Mouse (Mus musculus) adrenal gland (tissue): Measurements from ENCODE around the gene H2-Q6.
"Not testable (repeated sequence)": the region's sequence is repeated elsewhere in the genome, so short reads cannot be mapped to it uniquely, and the experiment has no call there.

ENCODE experiments used
- intact Hi-C: fragments of 180-260 bp; cut with DNase I; formaldehyde crosslinking; loops from one replicate; pipeline ENCODE4 v1.15.1; 2025

H2-Q6 gene

DNA sequence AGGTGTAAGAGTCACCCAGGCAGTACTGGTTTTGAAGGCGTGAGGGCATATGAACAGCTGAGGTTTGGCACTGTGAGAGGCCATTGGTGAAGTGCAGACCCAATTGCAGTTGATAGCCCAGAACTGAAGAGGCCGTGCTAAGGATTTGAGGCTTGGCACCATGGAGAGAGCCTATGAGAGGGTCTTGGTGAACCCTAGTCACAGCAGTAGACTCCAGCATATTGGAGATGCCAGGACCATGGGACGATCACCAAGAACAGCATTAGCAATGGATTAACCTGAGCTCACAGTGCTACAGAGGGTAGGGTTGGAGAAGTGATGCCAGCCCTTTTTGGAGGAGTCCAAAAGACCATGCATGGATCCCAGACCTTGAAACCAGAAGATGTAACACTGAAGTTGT is 7.5 kb downstream of the H2-Q6 start:
- intact Hi-C loops: not testable (repeated sequence)

DNA sequence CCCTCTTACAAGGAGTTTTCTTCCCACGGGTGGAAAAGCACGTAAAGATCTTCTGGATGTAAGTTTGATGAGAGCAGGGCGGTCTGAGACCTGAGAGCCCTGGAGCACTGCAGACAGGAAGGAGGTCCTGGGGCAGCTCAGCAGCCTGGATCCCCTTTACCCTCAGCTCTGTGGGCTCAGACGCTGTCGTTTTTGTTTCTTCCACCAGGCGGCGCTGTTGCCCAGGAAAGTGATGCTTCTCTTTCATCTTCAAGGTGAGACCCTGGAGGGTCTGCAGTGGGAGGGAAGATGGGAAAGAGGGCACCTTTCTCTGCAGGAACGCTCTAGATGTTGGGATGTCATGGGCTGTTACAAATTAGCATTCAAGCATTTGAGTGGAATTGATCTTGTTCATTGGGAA is 10.2 kb downstream of the H2-Q6 start:
- intact Hi-C loops: not testable (repeated sequence)

DNA sequence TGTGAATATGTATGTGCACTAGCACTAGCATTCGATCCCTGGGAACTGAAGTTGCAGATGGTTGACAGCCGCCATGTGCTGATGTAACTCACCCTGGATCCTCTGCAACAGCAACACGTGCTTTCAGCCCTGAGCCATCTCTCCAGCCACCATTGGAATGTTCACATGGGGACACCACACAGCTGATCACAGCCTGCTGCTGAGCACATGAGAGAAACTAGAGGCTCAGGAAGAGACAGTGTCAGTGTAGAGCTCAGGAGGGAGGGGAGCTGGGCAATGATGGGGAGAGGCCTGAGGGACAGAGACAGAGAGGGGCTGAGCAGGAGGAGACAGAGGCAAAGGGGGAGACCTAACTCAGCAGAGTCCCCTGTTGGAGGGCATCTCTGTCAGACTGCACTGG is 10.9 kb downstream of the H2-Q6 start:
- intact Hi-C loops: not testable (repeated sequence)

DNA sequence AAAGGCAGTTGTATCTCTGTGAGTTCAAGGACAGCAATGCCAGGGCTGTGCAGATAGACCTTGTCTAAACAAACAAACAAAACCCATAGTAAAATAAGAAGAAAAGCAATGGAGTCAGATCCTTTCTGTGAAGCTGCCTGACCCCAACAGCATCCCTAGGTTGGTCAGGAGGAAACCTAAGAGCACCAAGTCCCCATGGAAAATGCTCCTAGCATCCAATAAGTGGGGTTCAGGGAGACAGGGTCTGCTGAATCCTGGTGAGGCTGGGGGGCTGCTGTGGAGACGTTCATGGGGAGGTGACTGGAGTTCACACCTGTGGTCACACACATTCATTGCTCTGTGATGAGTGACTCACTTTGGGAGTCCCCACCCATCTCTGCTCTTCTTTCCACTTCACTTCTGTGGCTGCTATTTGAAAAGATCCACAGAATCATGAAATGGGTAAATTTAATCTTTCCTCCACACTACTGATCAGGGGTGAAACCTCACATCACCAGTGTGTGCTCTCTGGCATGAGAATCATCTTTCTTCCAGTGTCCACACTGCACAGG is 12.8 kb downstream of the H2-Q6 start:
- intact Hi-C loops: not testable (repeated sequence)

DNA sequence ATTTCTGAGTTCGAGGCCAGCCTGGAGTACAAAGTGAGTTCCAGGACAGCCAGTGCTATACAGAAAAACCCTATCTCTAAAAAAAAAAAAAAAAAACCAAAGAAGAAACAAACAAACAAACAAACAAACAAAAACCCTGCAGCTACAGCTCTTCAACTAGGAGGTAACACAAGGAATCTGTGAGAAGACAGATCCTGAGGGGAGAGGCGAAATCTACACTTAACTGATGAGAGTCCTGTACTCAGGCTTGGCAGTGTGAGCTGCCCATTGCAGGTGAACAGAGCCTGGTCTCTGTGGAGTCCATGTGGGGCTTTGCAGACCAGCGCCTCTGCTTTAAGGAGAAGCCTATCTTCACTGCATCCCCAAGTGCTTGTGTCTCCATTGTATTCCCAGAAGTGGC is 13.7 kb downstream of the H2-Q6 start:
- intact Hi-C loops: not testable (repeated sequence)

DNA sequence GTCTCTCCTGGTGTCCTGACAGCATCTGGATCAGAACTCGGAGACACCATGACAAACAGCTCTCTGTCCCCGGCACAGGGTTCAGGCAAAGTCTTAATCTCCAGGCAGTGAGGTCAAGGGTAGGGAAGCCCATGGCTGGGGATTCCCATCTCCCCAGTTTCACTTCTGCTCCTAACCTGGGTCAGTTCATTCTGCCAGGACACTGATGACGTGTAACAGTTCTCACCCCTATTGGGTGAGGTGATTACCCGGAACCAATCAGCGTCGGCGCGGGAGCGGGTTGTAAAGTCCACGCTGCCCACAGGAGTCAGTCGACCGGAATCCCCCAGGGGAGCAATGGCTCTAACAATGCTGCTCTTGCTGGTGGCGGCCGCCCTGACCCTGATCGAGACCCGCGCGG is 14.2 kb downstream of the H2-Q6 start, which contains the start of gene H2-Q7:
Gene H2-Q7 (plus strand): TSS at position 271 of the 400 bp plus-strand sequence.
- intact Hi-C loops: not testable (repeated sequence)

DNA sequence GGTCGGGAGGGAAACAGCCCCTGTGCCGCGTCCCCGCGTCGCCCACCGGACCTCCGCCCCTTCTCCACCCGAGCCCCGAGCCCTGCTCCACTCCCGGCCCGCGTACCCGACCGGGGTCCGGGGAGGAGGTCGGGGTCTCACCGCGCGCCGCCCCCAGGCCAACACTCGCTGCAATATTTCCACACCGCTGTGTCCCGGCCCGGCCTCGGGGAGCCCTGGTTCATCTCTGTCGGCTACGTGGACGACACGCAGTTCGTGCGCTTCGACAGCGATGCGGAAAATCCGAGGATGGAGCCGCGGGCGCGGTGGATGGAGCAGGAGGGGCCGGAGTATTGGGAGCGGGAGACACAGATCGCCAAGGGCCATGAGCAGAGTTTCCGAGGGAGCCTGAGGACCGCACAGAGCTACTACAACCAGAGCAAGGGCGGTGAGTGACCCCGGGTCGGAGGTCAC is 14.7 kb downstream of the H2-Q6 start:
- intact Hi-C loops: not testable (repeated sequence)

DNA sequence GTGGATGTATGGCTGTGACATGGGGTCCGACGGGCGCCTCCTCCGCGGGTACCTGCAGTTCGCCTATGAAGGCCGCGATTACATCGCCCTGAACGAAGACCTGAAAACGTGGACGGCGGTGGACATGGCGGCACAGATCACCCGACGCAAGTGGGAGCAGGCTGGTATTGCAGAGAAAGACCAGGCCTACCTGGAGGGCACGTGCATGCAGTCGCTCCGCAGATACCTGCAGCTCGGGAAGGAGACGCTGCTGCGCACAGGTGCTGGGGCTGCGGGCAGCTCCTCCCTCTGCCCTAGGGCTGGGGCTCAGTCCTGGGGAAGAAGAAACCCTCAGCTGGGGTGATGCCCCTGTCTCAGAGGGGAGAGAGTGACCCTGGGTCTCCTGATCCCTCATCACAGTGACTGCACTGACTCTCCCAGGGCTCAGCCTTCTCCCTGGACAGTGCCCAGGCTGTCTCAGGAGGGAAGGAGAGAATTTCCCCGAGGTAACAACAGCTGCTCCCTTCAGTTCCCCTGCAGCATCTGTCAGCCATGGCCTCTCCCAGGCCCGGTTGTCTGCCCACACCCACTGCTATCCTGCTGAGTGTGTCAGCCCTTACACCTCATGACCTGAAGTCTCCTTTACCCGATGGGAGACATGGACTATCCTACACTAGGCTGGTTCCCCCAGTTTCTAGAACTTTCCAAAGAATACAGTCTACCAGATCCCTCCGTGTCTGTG is 15.4 kb downstream of the H2-Q6 start:
- intact Hi-C loops: not testable (repeated sequence)

DNA sequence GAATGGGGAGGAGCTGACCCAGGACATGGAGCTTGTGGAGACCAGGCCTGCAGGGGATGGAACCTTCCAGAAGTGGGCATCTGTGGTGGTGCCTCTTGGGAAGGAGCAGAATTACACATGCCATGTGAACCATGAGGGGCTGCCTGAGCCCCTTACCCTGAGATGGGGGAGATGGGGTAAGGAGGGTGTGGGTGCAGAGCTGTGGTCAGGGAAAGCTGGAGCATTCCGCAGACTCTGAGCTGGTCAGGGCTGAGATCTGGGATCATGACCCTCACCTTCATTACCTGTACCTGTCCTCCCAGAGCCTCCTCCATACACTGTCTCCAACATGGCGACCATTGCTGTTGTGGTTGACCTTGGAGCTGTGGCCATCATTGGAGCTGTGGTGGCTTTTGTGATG is 17.7 kb downstream of the H2-Q6 start:
- intact Hi-C loops: not testable (repeated sequence)

DNA sequence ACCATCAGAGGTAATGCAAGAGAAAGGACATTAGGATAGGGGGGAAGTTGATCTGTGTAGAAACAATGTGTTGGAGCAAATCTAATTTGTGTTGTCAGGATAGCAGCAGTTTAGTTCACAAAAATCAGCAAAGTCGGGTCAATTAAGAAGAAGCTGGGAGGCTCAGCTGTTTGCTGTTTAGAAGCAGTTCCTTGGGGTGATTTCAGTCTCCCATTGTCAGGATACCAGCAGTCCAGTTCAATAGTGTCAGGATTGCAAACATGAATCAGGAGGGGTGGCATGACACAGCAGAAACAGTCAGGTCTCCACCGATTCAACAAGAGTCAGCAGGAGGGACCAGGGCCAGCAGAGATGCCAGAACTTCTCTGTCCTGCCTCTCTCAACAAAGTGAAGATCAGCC is 19.9 kb downstream of the H2-Q6 start:
- intact Hi-C loops: not testable (repeated sequence)

DNA sequence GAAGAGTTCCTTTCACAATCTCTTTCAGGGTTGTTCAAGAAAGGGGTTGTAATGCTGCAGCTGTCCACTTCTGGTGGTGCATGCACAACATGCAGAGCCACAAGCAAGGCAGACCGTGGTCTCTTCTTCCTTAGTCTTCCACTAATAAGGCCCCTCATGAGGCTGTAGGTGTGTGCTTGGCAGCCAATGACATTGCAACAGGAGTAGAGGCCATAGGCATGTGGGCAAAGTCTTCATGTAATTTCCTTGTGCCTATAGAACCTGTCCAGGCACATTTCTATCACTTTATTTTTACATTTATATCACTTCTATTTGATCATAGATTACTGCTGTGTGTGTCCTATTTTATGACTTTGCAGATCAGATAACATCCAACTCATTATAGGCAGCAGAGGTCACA is 33.6 kb downstream of the H2-Q6 start:
- intact Hi-C loops: not testable (repeated sequence)

DNA sequence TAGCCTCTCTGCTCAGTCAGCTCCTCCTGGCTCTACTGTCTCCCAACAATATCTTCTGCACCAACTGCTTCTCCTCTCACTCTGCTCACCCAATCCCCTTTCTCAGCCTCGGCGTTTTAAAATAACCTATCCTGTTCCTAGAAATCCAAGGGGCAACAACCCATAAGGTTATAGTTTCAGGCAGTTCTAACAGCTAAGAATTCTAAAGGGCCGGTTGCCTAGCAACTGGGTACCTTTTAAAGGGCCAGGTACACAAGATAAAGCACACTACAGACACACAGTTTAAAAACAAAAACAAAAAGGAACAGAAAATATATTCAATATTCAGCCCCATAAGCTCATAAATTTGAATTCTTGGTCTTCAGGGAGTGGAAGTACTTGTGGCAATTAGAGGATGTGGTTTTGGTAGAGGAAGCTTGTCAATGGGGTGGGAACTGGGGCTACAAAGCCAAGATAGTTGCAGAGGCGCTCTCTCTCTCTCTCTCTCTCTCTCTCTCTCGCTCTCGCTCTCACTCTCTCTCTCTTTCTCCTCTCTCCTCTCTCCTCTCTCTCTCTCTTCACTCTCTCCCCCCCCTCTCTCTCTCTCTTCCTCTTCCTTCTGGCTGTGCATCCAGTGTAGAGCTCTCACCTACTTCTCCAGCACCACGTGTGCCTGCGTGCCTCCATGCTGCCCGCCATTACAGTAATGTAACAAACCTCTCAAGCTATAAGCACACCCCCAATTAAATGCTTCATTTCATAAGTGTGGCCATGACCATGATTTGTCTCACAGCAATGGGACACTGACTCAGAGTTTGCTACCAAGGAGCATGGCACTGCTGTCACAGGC is 36.1 kb downstream of the H2-Q6 start:
- intact Hi-C loops: not testable (repeated sequence)

DNA sequence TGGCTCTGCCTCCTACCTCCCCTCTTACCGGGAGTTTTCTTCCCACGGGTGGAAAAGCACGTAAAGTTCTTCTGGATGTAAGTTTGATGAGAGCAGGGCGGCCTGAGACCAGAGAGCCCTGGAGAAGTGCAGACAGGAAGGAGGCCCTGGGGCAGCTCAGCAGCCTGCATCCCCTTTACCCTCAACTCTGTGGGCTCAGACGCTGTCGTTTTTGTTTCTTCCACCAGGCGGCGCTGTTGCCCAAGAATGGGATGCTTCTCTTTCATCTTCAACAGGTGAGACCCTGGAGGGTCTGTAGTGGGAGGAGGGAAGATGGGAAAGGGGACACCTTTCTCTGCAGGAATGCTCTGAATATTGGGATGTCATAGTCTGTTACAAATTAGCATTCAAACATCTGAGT is 41.0 kb downstream of the H2-Q6 start:
- intact Hi-C loops: not testable (repeated sequence)

DNA sequence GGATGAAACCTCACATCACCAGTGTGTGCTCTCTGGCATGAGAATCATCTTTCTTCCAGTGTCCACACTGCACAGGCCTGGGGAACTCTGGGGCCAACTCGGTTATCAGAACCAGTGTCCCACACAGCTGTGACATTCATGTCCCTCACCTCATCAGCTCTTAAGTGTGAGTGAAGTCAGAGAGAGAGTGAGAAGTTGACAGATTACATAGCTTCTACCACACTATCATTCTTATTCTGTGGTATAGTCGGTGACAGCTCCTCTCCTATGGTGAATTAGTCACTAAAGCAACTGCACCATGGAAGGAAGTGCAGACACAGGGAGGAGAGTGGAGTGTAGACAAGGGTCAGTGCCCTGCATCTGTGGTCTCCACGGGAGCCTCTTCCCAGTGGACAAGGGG is 44.3 kb downstream of the H2-Q6 start:
- intact Hi-C loops: not testable (repeated sequence)

DNA sequence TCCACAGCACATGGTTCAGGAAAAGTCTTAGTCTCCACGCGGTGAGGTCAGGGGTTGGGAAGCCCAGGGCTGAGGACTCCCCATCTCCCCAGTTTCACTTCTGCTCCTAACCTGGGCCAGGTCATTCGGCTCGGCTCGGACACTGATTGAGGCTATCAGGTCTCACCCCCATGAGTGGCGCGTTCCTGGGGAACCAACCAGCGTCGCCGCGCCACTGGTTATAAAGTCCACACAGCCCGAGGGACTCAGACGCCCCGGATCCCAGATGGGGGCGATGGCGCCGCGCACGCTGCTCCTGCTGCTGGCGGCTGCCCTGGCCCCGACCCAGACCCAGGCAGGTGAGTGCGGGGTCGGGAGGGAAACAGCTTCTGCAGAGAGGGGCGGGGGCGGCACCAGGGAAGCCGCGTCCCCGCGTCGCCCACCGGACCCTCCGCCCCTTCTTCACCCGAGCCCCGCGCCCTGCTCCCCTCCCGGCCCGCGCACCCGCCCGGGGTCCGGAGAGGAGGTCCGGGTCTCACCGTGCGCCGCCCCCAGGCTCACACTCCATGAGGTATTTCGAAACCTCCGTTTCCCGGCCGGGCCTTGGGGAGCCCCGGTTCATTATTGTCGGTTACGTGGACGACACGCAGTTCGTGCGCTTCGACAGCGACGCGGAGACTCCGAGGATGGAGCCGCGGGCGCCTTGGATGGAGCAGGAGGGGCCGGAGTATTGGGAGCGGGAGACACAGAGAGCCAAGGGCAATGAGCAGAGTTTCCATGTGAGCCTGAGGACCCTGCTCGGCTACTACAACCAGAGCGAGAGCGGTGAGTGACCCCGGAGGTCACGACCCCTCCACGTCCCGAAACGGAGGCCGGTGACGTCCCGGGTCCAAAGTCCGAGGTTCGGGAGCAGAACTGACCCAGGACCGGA is 45.4 kb downstream of the H2-Q6 start, which contains the start of gene H2-Q10:
Gene H2-Q10 (plus strand): TSS at position 248 of the 910 bp plus-strand sequence.
- intact Hi-C loops: no loop called here
